Mouse (Mus musculus): Measurements from ENCODE around the gene Ppp1r32. TPM values are rescaled to one million over a fixed set of nuclear protein-coding genes. Genes with fewer than 3 reads are reported as not detected.

The Ppp1r32 gene
- polyA plus RNA-seq, 1 experiment from 2014 or later, result 0.14 TPM

- ATAC-seq, result no peak
- ChIA-PET CTCF (interaction anchor here (1.1 kb wide), 1 partner anchor 15 kb away, joined by 3 read pairs; no protein-coding TSS in a partner anchor), POLR2A (no interaction called here)
- H3K27me3 ChIP-seq, result peaks cover 61% of the 10 kb centered on the region
- in situ Hi-C loops (cut with MboI; ENCODE audit: low pct_unique_long_range_greater_than_20kb), result no loop called here
- no peak for DNase-seq (ENCODE audit: low read depth, low spot score)
- TF ChIP-seq CTCF (IDR thresholded peaks at IDR 0.05), result no peak
Observed at GRCm38 (mm10) chr19:10464427-10464826, 18.3 kb downstream of the Ppp1r32 start.

- ATAC-seq (no peak), DNase-seq (ENCODE audit: low read depth, low spot score) (no peak)
- in situ Hi-C loops (cut with MboI; ENCODE audit: low pct_unique_long_range_greater_than_20kb), result no loop called here
- POLR2A ChIA-PET, result interaction anchor here (0.6 kb wide), 1 partner anchor 59 kb away, joined by 3 read pairs; no protein-coding TSS in a partner anchor
- H3K27me3 ChIP-seq, result peaks cover 62% of the 10 kb centered on the region
- no peak for TF ChIP-seq CTCF (IDR thresholded peaks at IDR 0.05)
- CTCF ChIA-PET, result interaction anchor here (0.9 kb wide), 1 partner anchor 27 kb away, joined by 3 read pairs; no protein-coding TSS in a partner anchor
Observed at GRCm38 (mm10) chr19:10461584-10461983, 21.1 kb downstream of the Ppp1r32 start.

- no peak for ATAC-seq
Observed at GRCm38 (mm10) chr19:10459907-10460306, 22.8 kb downstream of the Ppp1r32 start.

DNA sequence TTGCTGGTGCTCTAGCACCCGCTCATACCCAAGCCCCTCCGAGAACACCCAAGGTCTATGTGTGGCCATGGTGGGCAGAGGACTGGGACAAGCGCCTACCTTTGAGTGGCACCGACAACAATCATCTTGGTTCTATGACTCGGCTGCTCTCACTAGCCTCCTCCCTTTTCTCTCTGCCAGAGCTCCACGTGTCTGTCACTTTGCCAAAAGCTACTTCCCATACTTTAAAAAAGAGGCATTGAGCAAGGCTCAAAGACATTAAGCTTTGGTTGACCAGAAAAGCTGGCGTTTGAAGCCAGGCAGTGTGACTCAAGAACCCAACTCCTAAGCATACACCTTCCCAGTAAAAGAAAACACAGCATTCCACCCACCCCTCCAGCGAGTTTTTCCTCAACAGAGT, 24.6 kb downstream of the Ppp1r32 start:
- DNase-seq (ENCODE audit: low read depth, low spot score), result peak; percentile 25
- H3K27me3 ChIP-seq, result peaks cover 65% of the 10 kb centered on the region
- CTCF ChIA-PET, result interaction anchor here (1.9 kb wide), 1 partner anchor 8 kb away, joined by 6 read pairs; no protein-coding TSS in a partner anchor
- POLR2A ChIA-PET, result no interaction called here
- TF ChIP-seq CTCF (IDR thresholded peaks at IDR 0.05), result no peak
- in situ Hi-C loops (cut with MboI; ENCODE audit: low pct_unique_long_range_greater_than_20kb), result no loop called here
- ATAC-seq, result no peak

More at GRCm38 (mm10) chr19:10459907-10460306, 22.8 kb downstream of the Ppp1r32 start:
- ChIA-PET CTCF (no interaction called here), POLR2A (no interaction called here)
- TF ChIP-seq CTCF (IDR thresholded peaks at IDR 0.05), result no peak
- in situ Hi-C loops (cut with MboI; ENCODE audit: low pct_unique_long_range_greater_than_20kb), result no loop called here
- H3K27me3 ChIP-seq, result peaks cover 61% of the 10 kb centered on the region
- DNase-seq (ENCODE audit: low read depth, low spot score), result no peak

DNA sequence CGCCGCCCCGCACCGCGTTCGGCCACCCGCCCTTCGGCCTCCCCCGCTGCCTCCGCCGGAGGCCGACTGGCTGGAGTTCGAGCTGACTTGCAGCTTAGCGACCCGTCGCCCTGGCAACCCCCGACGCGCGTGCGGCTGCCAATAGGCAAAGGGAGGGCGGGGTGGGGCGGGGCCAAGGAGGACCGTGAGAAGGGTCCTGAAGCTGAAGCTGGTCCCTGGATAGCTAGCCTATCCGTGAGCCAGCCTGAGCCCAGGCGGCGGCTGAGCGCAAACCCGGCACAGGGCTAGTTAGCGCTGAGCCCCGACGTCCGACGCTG, 25.3 kb downstream of the Ppp1r32 start:
- ChIA-PET CTCF (interaction anchor here (1.9 kb wide), 1 partner anchor 7 kb away, joined by 6 read pairs; no protein-coding TSS in a partner anchor), POLR2A (no interaction called here)
- peaks cover 69% of the 10 kb centered on the region for H3K27me3 ChIP-seq
- DNase-seq (ENCODE audit: low read depth, low spot score), result no peak
- no peak for ATAC-seq
- in situ Hi-C loops (cut with MboI; ENCODE audit: low pct_unique_long_range_greater_than_20kb), result no loop called here
- no peak for TF ChIP-seq CTCF (IDR thresholded peaks at IDR 0.05)

DNA sequence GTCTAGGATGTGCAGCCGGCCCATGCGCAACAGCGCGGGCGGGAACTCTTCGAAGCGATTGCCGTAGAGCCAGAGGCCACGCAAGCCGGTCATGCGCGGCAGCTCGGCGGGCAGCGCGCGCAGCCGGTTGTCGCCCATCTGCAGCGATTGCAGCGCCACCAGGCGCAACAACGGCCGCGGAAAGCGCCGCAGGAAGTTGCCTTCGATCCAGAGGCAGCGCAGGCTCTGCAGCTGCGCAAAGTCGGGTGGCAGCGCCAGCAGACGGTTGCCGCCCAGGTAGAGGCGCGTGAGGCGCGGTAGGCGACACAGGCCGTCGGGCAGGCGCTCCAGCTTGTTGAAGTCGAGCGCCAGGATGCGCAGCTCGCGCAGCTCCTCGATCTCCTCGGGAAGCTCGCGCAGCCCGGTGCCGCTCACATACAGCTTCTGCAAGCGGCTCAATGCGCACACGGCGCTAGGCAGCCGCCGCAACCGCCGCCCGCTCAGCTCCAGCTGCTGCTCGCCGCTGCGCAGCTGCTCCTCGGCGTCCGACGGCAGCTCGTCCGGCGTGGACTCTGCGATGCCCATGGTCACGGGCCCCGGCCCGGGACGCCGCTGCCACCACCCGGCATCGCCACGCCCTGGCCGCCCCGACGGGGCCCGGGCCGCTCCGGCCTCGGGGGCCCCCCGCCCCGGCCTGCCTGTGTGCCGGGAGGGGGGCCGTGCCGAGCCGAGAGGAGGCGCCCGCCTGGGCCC, 25.8 kb downstream of the Ppp1r32 start, which contains the start of gene Lrrc10b:
Gene Lrrc10b (minus strand): TSS at position 722 of the 732 bp plus-strand sequence.
- DNase-seq (ENCODE audit: low read depth, low spot score) (no peak), ATAC-seq (no peak)
- POLR2A ChIA-PET, result interaction anchor here (0.8 kb wide), 1 partner anchor 26 kb away, joined by 3 read pairs; the partner anchor contains the start of gene Ppp1r32
- H3K27me3 ChIP-seq, result peaks cover 68% of the 10 kb centered on the region
- CTCF ChIA-PET, result no interaction called here
- no peak for TF ChIP-seq CTCF (IDR thresholded peaks at IDR 0.05)
- in situ Hi-C loops (cut with MboI; ENCODE audit: low pct_unique_long_range_greater_than_20kb), result no loop called here

- ATAC-seq, result no peak
- in situ Hi-C loops (cut with MboI; ENCODE audit: low pct_unique_long_range_greater_than_20kb), result no loop called here
- TF ChIP-seq CTCF (IDR thresholded peaks at IDR 0.05), result no peak
- peaks cover 67% of the 10 kb centered on the region for H3K27me3 ChIP-seq
- DNase-seq (ENCODE audit: low read depth, low spot score), result no peak
- CTCF ChIA-PET, result interaction anchor here (8.3 kb wide), 1 partner anchor 30 kb away, joined by 101 read pairs; the partner anchor contains the start of gene Ppp1r32
- POLR2A ChIA-PET, result no interaction called here
Observed at GRCm38 (mm10) chr19:10455437-10455806, 27.3 kb downstream of the Ppp1r32 start.

GRCm38 (mm10) chr19:10454718-10455436, 27.9 kb downstream of the Ppp1r32 start:
- peaks cover 65% of the 10 kb centered on the region for H3K27me3 ChIP-seq
- no peak for DNase-seq (ENCODE audit: low read depth, low spot score)
- CTCF ChIA-PET, result interaction anchor here (8.3 kb wide), 1 partner anchor 30 kb away, joined by 101 read pairs; the partner anchor contains the start of gene Ppp1r32

DNA sequence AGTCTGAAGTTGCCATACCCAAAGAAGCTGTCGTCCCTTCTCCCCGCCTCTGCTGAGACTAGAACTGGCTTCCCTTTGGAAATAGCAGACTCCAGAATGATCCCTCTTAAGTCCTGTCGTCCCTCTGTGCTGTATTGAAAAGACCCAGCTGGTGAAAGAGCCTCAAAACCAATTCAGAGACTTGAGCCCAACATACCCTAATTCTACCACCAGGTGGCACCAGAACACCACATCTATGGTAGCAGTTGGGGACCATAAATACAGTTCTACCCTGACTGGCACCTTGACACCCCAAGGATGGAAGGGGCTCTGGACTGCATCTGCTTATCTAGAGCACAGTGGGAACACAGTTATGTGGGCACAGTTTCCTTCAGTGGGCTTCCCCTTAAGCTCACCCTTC, 33.0 kb downstream of the Ppp1r32 start:
- in situ Hi-C loops (cut with MboI; ENCODE audit: low pct_unique_long_range_greater_than_20kb), result loop anchor here (5.0 kb wide), 1 partner anchor 38 kb away; no protein-coding TSS in a partner anchor
- POLR2A ChIA-PET, result interaction anchor here (0.8 kb wide), 1 partner anchor 48 kb away, joined by 3 read pairs; no protein-coding TSS in a partner anchor
- peak; percentile 29 for ATAC-seq
- CTCF ChIA-PET, result interaction anchor here (0.5 to 8.3 kb wide), 11 partner anchors 9 to 58 kb away, joined by 3 to 101 read pairs (median 3); partner anchors contain the start of gene Ppp1r32
- peaks cover 36% of the 10 kb centered on the region for H3K27me3 ChIP-seq
- no peak for DNase-seq (ENCODE audit: low read depth, low spot score)
- TF ChIP-seq CTCF (IDR thresholded peaks at IDR 0.05), result no peak

More at GRCm38 (mm10) chr19:10454718-10455436, 27.9 kb downstream of the Ppp1r32 start:
- POLR2A ChIA-PET, result no interaction called here
- in situ Hi-C loops (cut with MboI; ENCODE audit: low pct_unique_long_range_greater_than_20kb), result loop anchor here (5.0 kb wide), 1 partner anchor 32 kb away; no protein-coding TSS in a partner anchor
- no peak for TF ChIP-seq CTCF (IDR thresholded peaks at IDR 0.05)
- no peak for ATAC-seq

GRCm38 (mm10) chr19:10449190-10449589, 33.5 kb downstream of the Ppp1r32 start:
- POLR2A ChIA-PET, result no interaction called here
- CTCF ChIA-PET, result interaction anchor here (0.5 to 8.3 kb wide), 9 partner anchors 9 to 57 kb away, joined by 3 to 101 read pairs (median 3); partner anchors contain the start of gene Ppp1r32
- in situ Hi-C loops (cut with MboI; ENCODE audit: low pct_unique_long_range_greater_than_20kb), result no loop called here
- peaks cover 37% of the 10 kb centered on the region for H3K27me3 ChIP-seq
- DNase-seq (ENCODE audit: low read depth, low spot score) (no peak), ATAC-seq (no peak)
- no peak for TF ChIP-seq CTCF (IDR thresholded peaks at IDR 0.05)
